Mouse (Mus musculus) heart, embryonic 12.5 days (tissue): Measurements from ENCODE around the gene Ralgapa2. TPM values are rescaled to one million over a fixed set of nuclear protein-coding genes. Genes with fewer than 3 reads are reported as not detected.

Experiments
- ATAC-seq: fragments of 200-750 bp; cut with Nextera tagmentation; 2 replicates; pipeline ENCODE4 v1.8.0; 2017; ENCODE audit warnings: moderate TSS enrichment, moderate library complexity; ENCODE audit not compliant: insufficient number of reproducible peaks, low FRiP score
- H3K27ac ChIP-seq: fragments of 300-500 bp; sonication (generic); 2 replicates; pipeline ENCODE4 v1.5.1; 2016; ENCODE audit warnings: mild to moderate bottlenecking, moderate library complexity; ENCODE audit not compliant: poor library complexity, severe bottlenecking
- H3K27me3 ChIP-seq: fragments of 300-500 bp; sonication (generic); replicated peaks from 2 replicates; pipeline ENCODE4 v1.6.1; 2016; ENCODE audit warnings: mild to moderate bottlenecking, moderate library complexity
- H3K36me3 ChIP-seq: fragments of 300-500 bp; sonication (generic); 2 replicates; pipeline ENCODE4 v1.6.1; 2016; ENCODE audit warnings: mild to moderate bottlenecking, moderate library complexity
- H3K4me1 ChIP-seq: fragments of 300-500 bp; sonication (generic); replicated peaks from 2 replicates; pipeline ENCODE4 v1.6.1; 2016; ENCODE audit warnings: mild to moderate bottlenecking
- H3K4me2 ChIP-seq: fragments of 300-500 bp; sonication (generic); 2 replicates; pipeline ENCODE4 v1.6.1; 2016; ENCODE audit warnings: mild to moderate bottlenecking, moderate library complexity
- H3K4me3 ChIP-seq: fragments of 300-500 bp; sonication (generic); 2 replicates; pipeline ENCODE4 v1.5.1; 2016; ENCODE audit warnings: mild to moderate bottlenecking
- H3K9ac ChIP-seq: fragments of 300-500 bp; sonication (generic); 2 replicates; pipeline ENCODE4 v1.6.1; 2016; ENCODE audit warnings: mild to moderate bottlenecking, moderate library complexity
- H3K9me3 ChIP-seq: fragments of 300-500 bp; sonication (generic); replicated peaks from 2 replicates; pipeline ENCODE4 v1.6.1; 2016; ENCODE audit warnings: mild to moderate bottlenecking, moderate library complexity
- WGBS: fragments of 180-500 bp; shearing (Covaris S2); methylation state at CpG from one replicate; pipeline ENCODE4 v1.1.7; 2016; 5-methylcytosine and 5-hydroxymethylcytosine counted together
- polyA plus RNA-seq: library from polyadenylated mRNA; unstranded; fragments of >200 nt; fragmentation: Nextera tagmentation; extraction: Ambion mirVana; gene quantifications from 2 replicates; pipeline ENCODE4 v1.2.1, GENCODE M21; 2016

Ralgapa2 gene
- polyA plus RNA-seq, 1 experiment from 2014 or later: 11.3 TPM

- no peak for ATAC-seq
- WGBS: 89% methylated on average over 3 of the region's 3 CpGs
- H3K27me3 ChIP-seq: no peaks in the 10 kb centered on the region
- H3K36me3 ChIP-seq: peaks cover 21% of the 10 kb centered on the region
- H3K27ac ChIP-seq: no peak overlapping the region
- H3K9me3 ChIP-seq: no peaks in the 10 kb centered on the region
- no peak overlapping the region for H3K9ac ChIP-seq
- no peak overlapping the region for H3K4me3 ChIP-seq
- H3K4me1 ChIP-seq: no peaks in the 10 kb centered on the region
- no peak overlapping the region for H3K4me2 ChIP-seq
Observed at GRCm38 (mm10) chr2:146428751-146429150, 83.4 kb downstream of the Ralgapa2 start.

GRCm38 (mm10) chr2:146427380-146427779, 84.8 kb downstream of the Ralgapa2 start:
- Histone ChIP-seq H3K4me2 (no peak overlapping the region), H3K27ac (no peak overlapping the region), H3K4me3 (no peak overlapping the region), H3K9me3 (no peaks in the 10 kb centered on the region), H3K36me3 (peaks cover 21% of the 10 kb centered on the region), H3K9ac (no peak overlapping the region), H3K27me3 (no peaks in the 10 kb centered on the region), H3K4me1 (no peaks in the 10 kb centered on the region)
- WGBS: 76% methylated on average over 3 of the region's 3 CpGs
- no peak for ATAC-seq

- no peak for ATAC-seq
- Histone ChIP-seq H3K27ac (no peak overlapping the region), H3K4me2 (no peak overlapping the region), H3K27me3 (no peaks in the 10 kb centered on the region), H3K9ac (no peak overlapping the region), H3K9me3 (no peaks in the 10 kb centered on the region), H3K4me1 (no peaks in the 10 kb centered on the region), H3K36me3 (peaks cover 16% of the 10 kb centered on the region), H3K4me3 (no peak overlapping the region)
- WGBS: 79% methylated on average over 7 of the region's 7 CpGs
Observed at GRCm38 (mm10) chr2:146426321-146426720, 85.8 kb downstream of the Ralgapa2 start.

GRCm38 (mm10) chr2:146425235-146425634, 86.9 kb downstream of the Ralgapa2 start:
- ATAC-seq: no peak
- 78% methylated on average over 2 of the region's 2 CpGs for WGBS
- Histone ChIP-seq H3K4me3 (no peak overlapping the region), H3K4me1 (no peaks in the 10 kb centered on the region), H3K27me3 (no peaks in the 10 kb centered on the region), H3K9me3 (no peaks in the 10 kb centered on the region), H3K27ac (no peak overlapping the region), H3K9ac (no peak overlapping the region), H3K36me3 (peaks cover 13% of the 10 kb centered on the region), H3K4me2 (no peak overlapping the region)

GRCm38 (mm10) chr2:146423710-146424301, 88.3 kb downstream of the Ralgapa2 start:
- no peaks in the 10 kb centered on the region for H3K27me3 ChIP-seq
- no peaks in the 10 kb centered on the region for H3K9me3 ChIP-seq
- H3K9ac ChIP-seq: no peak overlapping the region
- ATAC-seq: no peak
- no peak overlapping the region for H3K4me3 ChIP-seq
- no peak overlapping the region for H3K27ac ChIP-seq
- H3K36me3 ChIP-seq: peaks cover 1% of the 10 kb centered on the region
- no peak overlapping the region for H3K4me2 ChIP-seq
- no peaks in the 10 kb centered on the region for H3K4me1 ChIP-seq
- WGBS: 68% methylated on average over 4 of the region's 4 CpGs

- Histone ChIP-seq H3K9me3 (no peaks in the 10 kb centered on the region), H3K9ac (no peak overlapping the region)
Observed at GRCm38 (mm10) chr2:146423032-146423691, 89.0 kb downstream of the Ralgapa2 start.

GRCm38 (mm10) chr2:146416283-146416682, 95.9 kb downstream of the Ralgapa2 start:
- H3K36me3 ChIP-seq: 0 out of 2 replicates have a peak, but pooled peaks cover 2% of the 10 kb centered on the region
- peaks cover 11% of the 10 kb centered on the region for H3K4me1 ChIP-seq
- 83% methylated on average over 2 of the region's 2 CpGs for WGBS
- H3K4me2 ChIP-seq: no peak overlapping the region
- no peak for ATAC-seq
- H3K27me3 ChIP-seq: no peaks in the 10 kb centered on the region
- no peak overlapping the region for H3K9ac ChIP-seq
- H3K27ac ChIP-seq: no peak overlapping the region
- H3K4me3 ChIP-seq: no peak overlapping the region
- H3K9me3 ChIP-seq: no peaks in the 10 kb centered on the region

More at GRCm38 (mm10) chr2:146423032-146423691, 89.0 kb downstream of the Ralgapa2 start:
- Histone ChIP-seq H3K4me2 (no peak overlapping the region), H3K27me3 (no peaks in the 10 kb centered on the region), H3K4me3 (no peak overlapping the region), H3K36me3 (no peaks in the 10 kb centered on the region), H3K27ac (no peak overlapping the region), H3K4me1 (no peaks in the 10 kb centered on the region)
- ATAC-seq: no peak
- WGBS: 86% methylated on average over 5 of the region's 5 CpGs

GRCm38 (mm10) chr2:146414484-146415291, 97.5 kb downstream of the Ralgapa2 start:
- H3K27me3 ChIP-seq: no peaks in the 10 kb centered on the region
- H3K9ac ChIP-seq: no peak overlapping the region
- H3K9me3 ChIP-seq: no peaks in the 10 kb centered on the region
- H3K4me2 ChIP-seq: no peak overlapping the region
- no peak for ATAC-seq
- no peak overlapping the region for H3K4me3 ChIP-seq
- 39% methylated on average over 8 of the region's 8 CpGs for WGBS
- 0 out of 2 replicates have a peak, but pooled peaks cover 7% of the 10 kb centered on the region for H3K36me3 ChIP-seq
- H3K4me1 ChIP-seq: peaks cover 11% of the 10 kb centered on the region
- H3K27ac ChIP-seq: no peak overlapping the region

GRCm38 (mm10) chr2:146412733-146413132, 99.4 kb downstream of the Ralgapa2 start:
- Histone ChIP-seq H3K9ac (no peak overlapping the region), H3K27me3 (no peaks in the 10 kb centered on the region), H3K9me3 (no peaks in the 10 kb centered on the region), H3K27ac (no peak overlapping the region), H3K4me2 (no peak overlapping the region), H3K4me1 (peaks cover 11% of the 10 kb centered on the region), H3K4me3 (no peak overlapping the region), H3K36me3 (0 out of 2 replicates have a peak, but pooled peaks cover 7% of the 10 kb centered on the region)
- no peak for ATAC-seq
- 35% methylated on average over 9 of the region's 9 CpGs for WGBS

- Histone ChIP-seq H3K4me1 (peaks cover 11% of the 10 kb centered on the region), H3K4me3 (no peak overlapping the region), H3K9me3 (no peaks in the 10 kb centered on the region), H3K36me3 (0 out of 2 replicates have a peak, but pooled peaks cover 7% of the 10 kb centered on the region), H3K4me2 (no peak overlapping the region), H3K27me3 (no peaks in the 10 kb centered on the region), H3K9ac (no peak overlapping the region), H3K27ac (no peak overlapping the region)
- 80% methylated on average over 5 of the region's 5 CpGs for WGBS
- ATAC-seq: no peak
Observed at GRCm38 (mm10) chr2:146411904-146412303, 100.2 kb downstream of the Ralgapa2 start.

GRCm38 (mm10) chr2:146407078-146407477, 105.1 kb downstream of the Ralgapa2 start:
- no peak for ATAC-seq
- no peak overlapping the region for H3K4me2 ChIP-seq
- peaks cover 13% of the 10 kb centered on the region for H3K36me3 ChIP-seq
- H3K27ac ChIP-seq: no peak overlapping the region
- WGBS: 84% methylated on average over 4 of the region's 4 CpGs
- no peak overlapping the region for H3K9ac ChIP-seq
- H3K9me3 ChIP-seq: no peaks in the 10 kb centered on the region
- no peak overlapping the region for H3K4me3 ChIP-seq
- H3K4me1 ChIP-seq: no peaks in the 10 kb centered on the region
- no peaks in the 10 kb centered on the region for H3K27me3 ChIP-seq
